Mouse (Mus musculus) MEL-GATA-1-ER (cell line): ENCODE measurements at regions not wholly inside any gene's neighbourhood (a gene's known extent, or its start where the extent isn't known, plus 50 kb on each side); places are given as distances from the start of the nearest gene placed in this dataset.
A peak's percentile ranks its signal among the peaks of the same experiment; 100 is the strongest.
"Not testable (repeated sequence)": the region's sequence is repeated elsewhere in the genome, so short reads cannot be mapped to it uniquely, and the experiment has no call there.

Experiments
- DNase-seq: peaks from one replicate; pipeline ENCODE4 v3.0.0-alpha.2; 2012; ENCODE audit warnings: low read depth; ENCODE audit errors: extremely low read depth

DNA sequence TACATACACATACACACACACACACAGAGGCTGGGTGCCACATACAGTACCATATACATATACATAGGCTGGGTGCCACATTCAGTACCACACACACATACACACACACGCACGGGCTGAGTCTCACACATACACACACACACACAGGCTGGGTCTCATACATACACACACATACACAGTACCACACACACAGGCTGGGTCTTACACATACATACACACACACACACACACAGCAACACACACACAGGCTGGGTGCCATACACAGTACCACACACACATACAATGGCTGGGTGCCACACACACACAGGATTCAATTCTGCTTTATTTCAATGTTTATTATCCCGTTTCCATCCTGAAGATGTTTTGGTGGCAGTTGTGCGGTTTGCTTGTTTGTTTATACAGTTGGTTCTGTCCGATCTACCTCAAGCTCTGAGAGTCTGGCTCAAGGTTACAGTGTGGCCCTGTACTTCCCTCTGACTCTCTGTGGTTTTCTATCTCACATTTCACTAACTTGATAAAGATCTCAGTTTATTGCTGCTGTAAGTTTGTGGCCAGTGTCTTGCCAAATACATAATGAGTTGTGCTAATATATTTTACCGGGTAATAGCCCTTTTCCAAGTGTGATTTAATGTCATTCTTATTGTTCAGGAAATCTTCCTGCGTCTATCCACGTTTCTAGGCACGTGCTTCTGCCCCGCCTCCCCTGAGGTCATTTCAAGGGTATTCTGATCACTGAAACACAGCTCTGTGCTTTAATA lies 164.7 kb upstream of the Zfp637 start:
- DNase-seq = no peak

- DNase-seq = no peak
These were observed 163.9 kb upstream of the Zfp637 start for GRCm38 (mm10) chr6:117677062-117677461.

- DNase-seq = no peak
These were observed 163.2 kb upstream of the Zfp637 start for GRCm38 (mm10) chr6:117677821-117678220.

DNA sequence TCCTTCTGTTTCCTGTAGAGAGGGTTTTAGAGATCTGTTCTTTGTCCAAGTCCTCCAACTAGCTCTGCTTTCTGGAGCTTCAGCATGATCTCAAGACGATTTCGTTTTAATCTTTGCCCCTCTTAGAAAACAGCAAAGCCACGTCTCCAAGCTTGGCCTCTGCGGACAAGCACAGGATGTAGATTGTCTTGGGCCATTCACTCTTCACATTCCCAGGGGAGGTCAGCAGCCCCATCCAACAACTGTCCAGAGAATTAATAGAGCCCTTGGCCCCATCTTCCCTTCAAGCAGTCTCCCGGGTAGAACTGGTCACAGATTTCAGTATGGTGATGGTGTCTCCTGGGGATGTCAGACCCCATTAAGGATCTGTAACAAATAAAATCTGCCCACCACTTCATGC lies 162.7 kb upstream of the Zfp637 start:
- DNase-seq = no peak

DNA sequence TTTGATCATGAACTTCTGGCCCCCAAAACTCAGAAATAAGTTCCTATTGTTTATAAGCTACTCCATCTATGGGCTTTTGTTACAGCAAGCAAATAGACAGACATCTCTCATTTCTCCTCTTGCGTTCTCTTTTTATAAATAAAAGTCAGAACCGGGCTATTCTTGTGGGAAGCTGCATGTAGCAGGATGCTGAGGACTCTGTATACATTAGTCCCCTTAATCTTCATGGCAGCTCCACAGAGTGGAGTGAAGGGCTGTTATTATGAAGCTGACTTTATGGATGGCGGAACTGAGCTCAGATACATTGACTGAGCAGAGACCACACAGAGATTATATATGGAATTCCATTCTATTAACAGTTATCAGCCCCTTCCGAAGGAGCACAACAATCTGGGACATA lies 162.1 kb upstream of the Zfp637 start:
- no peak for DNase-seq

- no peak for DNase-seq
These were observed 154.8 kb upstream of the Zfp637 start for GRCm38 (mm10) chr6:117686212-117686611.

DNA sequence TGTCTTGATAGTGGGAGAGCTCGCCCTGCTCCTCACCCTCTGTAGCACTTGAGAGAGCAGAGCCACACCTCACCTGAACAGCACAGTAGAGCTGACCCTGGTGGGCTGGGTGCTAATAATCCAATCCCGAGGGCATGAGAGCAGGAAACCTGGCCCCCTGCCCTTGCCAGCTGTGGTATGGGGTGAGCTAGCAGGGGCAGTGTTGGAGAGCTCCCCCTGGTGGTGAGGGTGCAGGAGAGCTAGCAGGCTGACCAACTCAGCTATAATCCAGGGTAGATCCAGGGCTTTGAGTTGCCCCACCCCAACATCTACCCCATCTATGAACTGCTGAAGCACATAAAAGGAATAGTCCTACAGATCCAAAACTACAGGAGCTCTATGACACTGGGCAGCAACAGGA lies 153.9 kb upstream of the Zfp637 start:
- DNase-seq = no peak

- no peak for DNase-seq
These were observed 152.3 kb upstream of the Zfp637 start for GRCm38 (mm10) chr6:117688664-117689178.

DNA sequence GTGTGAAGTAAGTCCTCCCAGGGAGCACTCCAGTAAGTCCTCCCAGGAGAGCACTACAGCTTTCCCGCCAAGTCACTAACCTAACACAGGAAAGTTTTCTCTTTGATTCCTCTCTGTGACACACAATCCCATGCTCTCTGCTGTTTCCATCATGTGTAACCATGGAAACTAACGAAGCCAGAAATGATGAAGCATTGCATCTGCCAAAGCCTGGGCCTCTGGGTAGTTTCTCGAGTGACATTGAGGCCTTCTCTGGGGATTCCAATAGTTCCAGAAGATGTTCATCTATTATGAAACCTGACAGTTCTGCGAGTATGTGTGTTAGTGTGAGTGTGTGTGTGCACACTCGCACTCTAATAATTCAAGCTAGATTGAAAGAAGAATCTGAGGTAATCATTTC lies 140.7 kb upstream of the Zfp637 start:
- DNase-seq = no peak

GRCm38 (mm10) chr6:117701547-117701946 lies 139.4 kb upstream of the Zfp637 start:
- no peak for DNase-seq

DNA sequence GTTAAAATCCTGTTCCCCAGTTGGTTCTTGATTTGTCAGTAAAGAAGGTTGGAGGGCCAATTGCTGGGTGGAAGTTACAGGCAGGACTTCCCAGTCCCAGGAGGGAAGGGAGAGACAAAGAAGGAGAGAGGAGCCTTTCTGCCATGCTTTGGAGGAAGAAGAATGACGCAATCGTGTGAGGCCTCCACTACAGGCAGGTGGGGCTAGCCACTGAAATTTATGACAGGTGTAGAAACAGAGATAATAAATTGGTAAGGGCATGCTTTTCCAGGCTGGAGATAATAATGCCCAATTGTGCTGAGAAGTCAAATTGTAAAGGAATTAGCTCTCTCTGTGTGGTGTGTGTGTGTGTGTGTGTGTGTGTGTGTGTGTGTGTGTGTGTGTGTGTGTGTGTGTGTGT lies 135.0 kb upstream of the Zfp637 start:
- no peak for DNase-seq

GRCm38 (mm10) chr6:117709212-117709611 lies 131.8 kb upstream of the Zfp637 start:
- no peak for DNase-seq

DNA sequence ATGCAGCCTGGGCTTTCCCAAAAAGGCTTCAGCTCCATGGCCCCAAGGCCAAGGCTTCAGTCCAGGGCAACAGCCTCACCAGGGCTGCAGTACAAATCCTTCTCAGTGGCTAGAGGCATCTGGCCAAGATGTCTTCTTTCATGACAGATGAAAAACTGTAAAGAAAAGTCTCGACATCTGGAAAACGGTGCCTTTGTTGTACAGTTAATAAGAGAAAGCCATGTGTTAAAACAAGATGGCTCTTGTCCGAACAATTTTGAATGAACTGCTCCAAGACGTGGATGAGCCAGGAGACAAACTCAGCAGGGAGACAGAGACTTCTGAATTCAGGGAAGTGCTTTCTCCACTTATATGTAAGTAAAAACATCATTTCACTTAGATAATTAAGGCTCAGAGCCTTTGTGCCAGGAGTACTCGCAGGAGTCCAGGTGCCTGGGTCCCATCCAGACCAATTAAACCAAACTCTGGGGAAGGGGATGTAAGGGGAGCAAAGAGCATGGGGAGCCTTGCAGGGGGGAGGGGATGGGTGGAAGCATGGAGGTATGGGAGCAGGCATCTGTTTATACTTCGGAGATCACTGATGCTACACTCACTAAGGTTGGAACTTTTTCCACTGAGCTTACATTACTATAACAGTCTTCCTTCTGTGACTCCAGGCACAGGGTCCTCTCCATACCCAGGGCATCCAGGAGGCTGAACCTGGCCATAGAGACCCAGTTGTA lies 125.8 kb upstream of the Zfp637 start:
- no peak for DNase-seq

- not testable (repeated sequence) for DNase-seq
These were observed 124.6 kb upstream of the Zfp637 start for GRCm38 (mm10) chr6:117716422-117716821.

DNA sequence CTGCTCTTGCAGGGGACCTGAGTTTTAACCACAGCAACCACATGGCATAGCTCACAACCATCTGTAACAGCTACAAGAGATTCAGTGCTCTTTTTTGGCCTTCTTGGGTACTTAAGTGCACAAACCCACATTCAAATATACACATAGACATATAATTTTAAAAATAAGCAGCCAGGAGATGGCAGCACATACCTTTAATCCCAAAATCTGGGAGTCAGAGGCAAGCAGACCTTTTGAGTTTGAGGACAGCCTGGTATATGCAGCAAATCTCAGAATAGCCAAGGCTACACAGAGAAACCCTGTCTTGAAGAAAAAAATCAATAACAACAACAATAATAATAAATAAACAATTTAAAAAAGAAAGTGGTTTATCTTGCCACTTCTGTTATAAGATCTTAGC lies 88.6 kb upstream of the Zfp637 start:
- not testable (repeated sequence) for DNase-seq

GRCm38 (mm10) chr6:117755682-117756081 lies 85.3 kb upstream of the Zfp637 start:
- DNase-seq = peak; percentile 18

DNA sequence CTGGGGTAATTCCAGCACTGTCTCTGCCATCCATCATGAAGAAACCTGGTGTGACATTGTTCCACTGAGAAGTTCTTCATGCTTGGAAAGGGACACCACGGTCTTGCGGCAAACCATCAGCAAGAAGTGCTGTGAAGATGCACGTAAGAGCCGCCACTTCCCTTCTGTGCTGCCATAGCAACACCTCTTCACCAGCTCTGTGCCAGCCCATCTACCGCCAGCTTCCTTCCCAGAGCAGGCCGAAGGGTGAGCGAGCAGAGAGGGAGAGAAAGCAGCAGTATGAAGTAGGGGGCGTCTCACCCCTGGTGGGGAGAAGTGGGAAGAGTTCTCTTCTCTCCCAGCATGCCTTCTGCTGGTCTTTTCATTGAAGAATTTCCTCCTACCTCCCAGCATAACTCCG lies 84.8 kb upstream of the Zfp637 start:
- DNase-seq = peak; percentile 46

- peak; percentile 12 for DNase-seq
These were observed 82.5 kb upstream of the Zfp637 start for GRCm38 (mm10) chr6:117758516-117758915.

- no peak for DNase-seq
These were observed 69.5 kb upstream of the Zfp637 start for GRCm38 (mm10) chr6:117771506-117771905.

- DNase-seq = no peak
These were observed 68.6 kb upstream of the Zfp637 start for GRCm38 (mm10) chr6:117772396-117772795.

GRCm38 (mm10) chr6:117775304-117776050 lies 65.5 kb upstream of the Zfp637 start:
- no peak for DNase-seq

GRCm38 (mm10) chr6:117778027-117778426 lies 63.0 kb upstream of the Zfp637 start:
- no peak for DNase-seq
